Mouse (Mus musculus) spleen, adult 18-20 months (tissue): Measurements from ENCODE around the gene Papola.

Experiments
- DNase-seq, 2 experiments: peaks; one replicate each; pipeline ENCODE4 v3.0.0; 2022; ENCODE audit warnings: mixed read lengths in 2 of 2

The Papola gene

DNA sequence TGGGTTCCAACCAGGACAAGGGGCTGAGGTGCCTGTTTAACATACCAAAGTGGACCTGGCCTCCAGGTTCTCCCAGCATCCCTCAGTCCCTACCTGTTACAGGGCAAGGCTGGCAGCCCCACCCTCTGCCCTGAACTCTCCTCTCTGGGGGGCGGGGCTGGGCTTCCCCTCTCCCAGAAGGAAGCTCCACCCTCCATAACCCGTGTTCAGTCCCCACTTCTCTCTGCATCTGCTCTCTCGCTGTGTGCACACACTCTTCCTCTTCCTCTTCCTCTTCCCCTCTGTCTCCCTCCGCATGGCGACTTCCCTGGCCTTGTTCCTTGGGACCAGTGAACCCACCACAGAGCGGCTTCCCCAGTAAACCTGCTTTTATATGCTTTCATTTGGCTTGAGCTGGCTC is 84.7 kb downstream of the Papola start:
- DNase-seq, result no peak

DNA sequence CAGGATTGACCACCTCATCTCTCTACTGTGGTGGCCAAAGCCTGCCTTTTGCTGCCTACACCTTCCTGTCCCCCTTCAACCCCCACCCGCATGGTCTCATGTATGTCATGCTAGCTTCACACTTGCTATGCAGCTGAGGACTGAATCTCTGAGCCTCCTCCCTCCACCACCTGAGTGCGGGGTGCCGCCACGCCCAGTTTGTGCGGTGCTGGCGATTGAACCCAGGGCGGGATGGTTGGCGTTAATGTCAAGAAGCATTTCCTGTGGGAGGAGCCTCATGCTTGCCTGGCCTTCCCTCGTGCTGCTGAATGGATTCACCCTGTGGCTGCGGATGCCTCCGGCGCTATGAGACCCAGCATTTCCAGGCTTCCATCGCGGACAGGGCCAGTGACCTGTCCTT is 85.2 kb downstream of the Papola start:
- no peak for DNase-seq

DNA sequence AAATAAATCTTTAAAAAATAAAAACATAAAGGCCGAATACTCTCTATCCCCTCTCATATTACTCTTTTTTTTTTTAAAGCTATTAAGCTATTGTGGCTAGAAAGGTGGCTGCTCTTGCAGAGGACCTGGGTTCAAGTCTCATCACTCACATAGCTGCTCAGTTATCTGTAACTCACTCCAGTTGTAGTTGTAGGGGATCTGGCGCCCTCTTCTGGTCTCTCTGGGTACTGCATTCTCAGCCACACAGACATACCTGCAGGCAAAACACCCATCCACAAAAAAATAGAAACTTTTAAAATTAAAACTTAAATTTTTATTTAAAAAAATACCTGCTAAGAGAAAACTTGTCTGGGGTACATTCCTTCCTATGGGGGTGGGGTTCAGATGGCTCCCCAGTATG is 88.8 kb downstream of the Papola start:
- peak in 1 of 2 experiments; percentile 34 for DNase-seq

DNA sequence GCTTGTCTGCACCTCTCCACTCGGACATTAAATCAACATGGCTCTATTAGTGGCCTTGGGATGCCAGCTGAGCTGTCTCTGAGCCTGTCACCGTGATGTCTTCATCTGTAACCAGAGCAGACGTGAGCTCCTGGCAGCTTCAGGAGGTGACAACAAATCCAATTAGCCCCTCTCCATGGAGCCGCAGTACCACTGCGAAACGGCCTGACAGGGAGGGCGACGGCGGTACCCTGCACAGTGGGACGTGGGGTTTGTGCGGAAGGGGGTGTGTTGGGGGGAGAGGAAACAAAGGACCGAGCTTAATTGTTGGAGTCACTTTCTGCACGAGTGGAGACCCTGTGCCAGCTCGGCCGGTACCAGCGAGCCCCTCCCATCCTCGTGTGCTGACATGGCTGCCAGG is 90.6 kb downstream of the Papola start:
- no peak for DNase-seq

DNA sequence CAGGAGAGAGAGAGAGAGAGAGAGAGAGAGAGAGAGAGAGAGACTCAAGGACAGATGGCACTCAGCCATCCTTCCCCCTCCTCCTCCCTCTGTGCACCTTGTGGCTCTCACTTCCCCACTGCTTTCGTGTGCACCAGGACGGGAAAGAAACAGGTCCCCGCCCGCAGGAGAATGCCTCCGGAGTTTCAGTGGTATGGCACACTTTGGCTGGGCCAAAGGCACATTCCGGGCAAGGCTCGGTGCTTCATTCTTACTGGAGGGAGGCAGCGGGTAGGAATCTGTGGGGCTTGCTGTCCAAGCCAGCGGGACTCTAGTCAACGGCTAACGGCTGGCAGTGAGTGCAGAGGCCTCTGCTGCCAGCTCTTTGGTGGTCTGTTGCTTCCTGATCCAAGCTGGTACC is 92.0 kb downstream of the Papola start:
- no peak for DNase-seq

DNA sequence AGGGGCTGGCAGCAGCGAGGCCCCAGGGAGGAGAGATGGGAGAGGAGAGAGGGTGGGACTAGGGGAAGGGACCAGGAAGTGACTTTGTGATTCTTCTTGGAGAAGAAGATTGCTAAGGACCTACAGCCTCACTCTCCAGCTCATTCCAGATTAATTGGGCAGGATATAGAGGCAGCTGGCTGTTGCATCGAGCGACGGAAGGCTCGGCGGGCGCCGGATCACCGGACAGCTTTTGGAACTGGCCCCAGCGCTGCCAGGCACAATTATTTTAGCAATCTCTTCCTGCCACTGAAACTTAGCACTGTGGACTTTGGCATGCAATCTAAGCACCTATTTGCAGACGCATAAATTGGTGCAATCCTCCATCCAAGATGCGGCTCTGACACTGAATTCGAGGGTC is 92.4 kb downstream of the Papola start:
- no peak for DNase-seq

DNA sequence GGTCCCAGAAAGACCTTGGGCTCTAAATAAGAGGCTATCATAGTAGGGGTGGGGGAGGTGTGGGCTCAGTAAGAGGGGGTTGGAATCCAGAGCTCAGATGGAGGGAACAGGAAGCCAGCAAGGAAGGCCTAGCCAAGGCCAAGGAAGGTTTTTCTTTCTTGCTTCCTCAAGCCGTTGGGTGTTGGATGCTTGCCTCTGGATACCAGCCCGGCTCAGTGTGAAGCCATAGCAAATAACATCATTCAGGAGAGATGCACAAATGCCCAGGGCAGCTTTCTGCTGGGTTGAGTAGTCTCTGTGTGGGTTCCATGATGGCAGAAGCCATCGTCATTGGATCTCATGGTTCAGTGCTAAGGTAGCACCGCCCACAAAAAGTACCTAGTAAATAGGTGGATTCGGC is 94.3 kb downstream of the Papola start:
- no peak for DNase-seq

DNA sequence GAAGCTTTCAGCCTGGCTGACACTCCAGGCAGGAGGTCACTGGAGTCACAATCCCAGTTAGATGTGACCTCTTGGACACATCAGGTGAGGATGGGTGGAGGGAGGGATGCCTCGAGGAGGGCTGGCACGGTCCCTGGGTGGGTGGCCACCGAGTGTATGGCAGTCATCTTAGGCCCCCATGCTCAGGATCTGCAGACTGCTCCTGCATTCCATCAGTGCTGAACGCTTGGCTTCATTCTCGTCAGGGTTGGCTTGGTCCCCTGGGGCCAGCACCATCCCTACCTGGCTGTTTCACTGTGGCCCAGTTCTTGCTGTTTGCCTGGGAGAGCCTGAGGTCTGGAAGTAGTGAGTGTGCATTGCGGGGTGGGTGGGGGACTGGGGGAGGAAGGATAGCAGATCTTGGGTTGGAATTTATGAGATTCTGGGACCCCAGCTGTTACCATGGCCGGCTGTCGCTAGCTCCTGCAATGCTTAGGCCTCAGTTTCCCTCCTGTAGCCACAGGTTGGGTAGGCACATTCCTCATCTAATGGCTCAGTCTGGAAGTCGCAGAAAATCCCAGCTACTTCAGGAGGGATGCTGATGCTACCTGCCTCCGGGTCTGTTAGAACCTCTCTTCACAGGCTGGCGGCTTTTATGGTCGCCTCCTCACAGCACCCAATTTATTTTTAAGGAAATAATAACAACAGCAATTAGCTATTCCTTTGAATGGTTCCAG is 99.5 kb downstream of the Papola start:
- no peak for DNase-seq

DNA sequence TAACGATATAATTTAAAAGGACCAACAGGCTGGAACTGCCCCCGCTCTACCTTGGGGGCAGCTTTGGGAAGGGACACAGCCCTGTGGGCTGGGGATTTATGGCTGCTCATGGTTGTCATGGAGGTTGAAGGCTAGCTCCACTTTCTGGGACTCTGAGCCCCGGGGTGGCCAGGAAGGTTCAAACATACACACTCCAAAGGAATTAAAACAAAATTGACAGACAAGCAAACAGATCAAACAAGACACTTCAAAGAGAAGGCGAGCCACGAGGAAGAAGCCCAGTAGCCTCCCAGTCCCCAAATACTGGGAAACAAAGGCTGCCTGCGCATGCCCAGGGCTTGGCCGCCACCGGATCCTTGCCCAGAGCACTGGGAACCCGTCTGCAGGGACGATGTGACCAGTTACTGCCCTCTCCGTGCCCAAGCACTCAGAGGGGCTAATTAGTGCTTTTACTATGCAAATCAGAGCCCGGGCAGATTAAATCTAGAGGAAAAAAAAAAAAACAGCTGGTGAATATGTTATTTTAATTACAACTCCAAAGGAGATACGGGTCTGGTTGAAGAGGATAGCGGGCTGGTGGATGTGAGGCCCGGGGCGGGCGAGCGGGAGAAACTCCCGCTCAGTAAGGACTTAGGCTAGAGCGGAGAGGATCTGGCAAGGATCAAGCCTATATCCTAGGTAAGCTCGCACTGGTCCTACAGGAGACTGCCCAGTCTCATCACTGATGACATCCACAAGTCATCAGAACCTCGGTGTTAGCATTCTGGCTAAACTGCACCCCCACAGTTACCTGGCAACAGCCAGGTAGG is 100.2 kb downstream of the Papola start:
- no peak for DNase-seq
